ENCODE assay signal across 13 mouse cellular contexts in genomic region chr11:36458451-36458850, GRCm38 (mm10).
"Had no signal": no experiment of that assay in that cellular context is flagged by ENCODE, and none has a peak within 500 bp of the region (broad histone marks: within the 10 kb centered on the region; RNA-seq: fewer than 3 reads in every experiment).

No protein-coding gene starts in this region.

- H3K9ac ChIP-seq: limb, embryonic 15.5 days; liver, embryonic 12.5 days; lung, embryonic 14.5 days; midbrain, embryonic 15.5 days; neural tube, embryonic 12.5 days had no signal

- H3K4me3 ChIP-seq: limb, embryonic 15.5 days; liver, embryonic 12.5 days; megakaryocyte, embryonic 14.5 days; midbrain, embryonic 15.5 days; neural tube, embryonic 12.5 days had no signal

- ATAC-seq: liver, embryonic 12.5 days; midbrain, embryonic 15.5 days had no signal

- H3K36me3 ChIP-seq: limb, embryonic 15.5 days; liver, embryonic 12.5 days; midbrain, embryonic 15.5 days; neural tube, embryonic 12.5 days had no signal

- H3K27ac ChIP-seq: kidney, postnatal 0 days; limb, embryonic 15.5 days; liver, embryonic 12.5 days; macrophage; midbrain, embryonic 15.5 days; neural tube, embryonic 12.5 days had no signal

- DNase-seq: kidney, adult 11 months; kidney, adult 9 months; kidney, postnatal 36 days; lung, embryonic 14.5 days; lung, postnatal 14 days; thymus, postnatal 14 days had no signal

- H3K27me3 ChIP-seq: limb, embryonic 15.5 days; liver, embryonic 12.5 days; megakaryocyte, embryonic 14.5 days; midbrain, embryonic 15.5 days; neural tube, embryonic 12.5 days had no signal

- H3K4me1 ChIP-seq: limb, embryonic 15.5 days; liver, embryonic 12.5 days; megakaryocyte, embryonic 14.5 days had no signal
